Mouse (Mus musculus): ENCODE results near the gene Dnajc6. TPM values are rescaled to one million over a fixed set of nuclear protein-coding genes. Genes with fewer than 3 reads are reported as not detected.

The Dnajc6 gene
- polyA plus RNA-seq, 1 experiment = 14.5 TPM

- TF ChIP-seq CTCF (conservative IDR thresholded peaks at IDR 0.05; ENCODE audit: insufficient read depth, insufficient read length, low read depth, low read length) (no peak), POLR2A (IDR thresholded peaks at IDR 0.05; ENCODE audit: low read depth, low read length) (no peak)
- Histone ChIP-seq H3K27ac (ENCODE audit: insufficient read depth, low read depth, low read length) (no peak overlapping the region), H3K36me3 (ENCODE audit: control insufficient read depth, insufficient read depth, low read length) (no peaks in the 10 kb centered on the region), H3K27me3 (replicated peaks; ENCODE audit: control insufficient read depth, insufficient read depth, low read length) (no peaks in the 10 kb centered on the region), H3K4me1 (ENCODE audit: control insufficient read depth, insufficient read depth, low read length) (peaks cover 10% of the 10 kb centered on the region; the same call in 1 of the 2 replicates), H3K4me3 (ENCODE audit: insufficient read depth, low read depth, low read length) (no peak overlapping the region)
- no peak for DNase-seq
- WGBS = 75% methylated on average over 2 of the region's 2 CpGs
Measured at GRCm38 (mm10) chr4:101505966-101506365, 9.5 kb downstream of the Dnajc6 start.

- no peaks in the 10 kb centered on the region for H3K36me3 ChIP-seq (ENCODE audit: control insufficient read depth, insufficient read depth, low read length)
- H3K27ac ChIP-seq (ENCODE audit: insufficient read depth, low read depth, low read length) = no peak overlapping the region
- no peak overlapping the region for H3K4me3 ChIP-seq (ENCODE audit: insufficient read depth, low read depth, low read length)
- peaks cover 10% of the 10 kb centered on the region; the same call in 1 of the 2 replicates for H3K4me1 ChIP-seq (ENCODE audit: control insufficient read depth, insufficient read depth, low read length)
- no peaks in the 10 kb centered on the region for H3K27me3 ChIP-seq (replicated peaks; ENCODE audit: control insufficient read depth, insufficient read depth, low read length)
- TF ChIP-seq CTCF (conservative IDR thresholded peaks at IDR 0.05; ENCODE audit: insufficient read depth, insufficient read length, low read depth, low read length) = no peak
- TF ChIP-seq POLR2A (IDR thresholded peaks at IDR 0.05; ENCODE audit: low read depth, low read length) = no peak
- no peak for DNase-seq
Measured at GRCm38 (mm10) chr4:101506372-101506771, 9.9 kb downstream of the Dnajc6 start.

DNA sequence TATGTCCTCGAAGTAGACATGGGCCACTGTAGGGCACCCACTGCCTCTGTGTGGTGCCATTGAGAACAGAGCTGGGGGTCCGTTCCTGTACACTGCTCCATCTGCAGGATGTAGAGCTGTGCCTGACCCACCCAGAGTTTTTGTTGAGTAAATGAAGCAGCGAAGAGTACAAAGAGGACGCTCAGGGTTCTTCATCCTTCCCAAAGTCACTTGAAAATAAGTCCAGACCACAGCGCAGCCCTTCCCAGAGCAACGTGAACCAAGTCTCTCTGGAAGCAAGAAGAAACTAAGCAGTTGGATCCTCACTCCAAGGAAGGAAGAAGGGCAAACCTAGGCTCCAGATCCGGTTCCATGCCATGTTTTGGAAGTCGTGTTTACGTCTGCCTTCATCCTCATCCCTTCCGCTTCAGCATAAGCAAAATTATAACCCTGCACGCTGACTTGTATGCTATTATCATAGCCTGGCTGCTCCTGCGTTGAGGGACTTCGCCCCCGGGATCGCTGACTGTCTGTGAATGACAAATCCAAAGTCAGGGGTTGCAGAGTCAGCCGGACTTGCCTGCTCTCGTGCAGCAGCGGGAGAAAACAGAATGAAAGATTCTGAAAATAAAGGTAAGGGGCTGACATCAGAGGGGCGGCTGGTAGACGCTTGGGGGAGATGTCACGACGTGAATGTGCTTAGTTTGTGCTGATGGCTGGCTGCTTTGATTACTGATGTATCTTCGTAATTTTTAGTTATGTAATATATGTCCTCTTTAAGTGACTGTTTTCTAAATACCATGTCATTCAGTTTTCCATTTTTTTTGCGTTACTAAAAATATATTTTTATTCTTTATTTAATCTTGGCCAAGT is 11.3 kb downstream of the Dnajc6 start:
- WGBS = 12% methylated on average over 24 of the region's 24 CpGs
- DNase-seq = peak; percentile 89

DNA sequence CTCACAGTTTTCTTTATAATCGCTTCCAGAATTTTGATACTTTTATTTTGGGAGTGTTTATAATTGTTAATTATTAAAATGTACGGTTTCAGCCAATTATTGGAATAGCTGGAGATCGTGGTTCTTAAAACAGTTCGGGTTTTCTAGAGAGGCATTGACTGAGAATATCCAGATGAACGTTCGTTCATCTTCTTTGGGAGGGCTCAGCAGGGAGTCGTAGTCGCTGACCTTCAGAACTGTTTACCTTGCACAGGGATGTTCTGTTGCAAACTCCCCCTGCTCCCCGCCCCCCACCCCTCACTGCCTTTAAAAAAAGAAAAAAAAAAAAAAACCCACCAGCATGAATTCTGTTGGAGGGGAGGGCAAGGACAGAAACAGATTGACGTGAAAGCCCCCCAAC is 12.0 kb downstream of the Dnajc6 start:
- no peak for TF ChIP-seq POLR2A (IDR thresholded peaks at IDR 0.05; ENCODE audit: low read depth, low read length)
- no peak for DNase-seq
- Histone ChIP-seq H3K27ac (ENCODE audit: insufficient read depth, low read depth, low read length) (peak overlapping the region; percentile 51), H3K4me3 (ENCODE audit: insufficient read depth, low read depth, low read length) (peak overlapping the region; percentile 76), H3K36me3 (ENCODE audit: control insufficient read depth, insufficient read depth, low read length) (no peaks in the 10 kb centered on the region), H3K4me1 (ENCODE audit: control insufficient read depth, insufficient read depth, low read length) (peaks cover 7% of the 10 kb centered on the region; the same call in 1 of the 2 replicates), H3K27me3 (replicated peaks; ENCODE audit: control insufficient read depth, insufficient read depth, low read length) (no peaks in the 10 kb centered on the region)
- 3% methylated on average over 10 of the region's 10 CpGs for WGBS

More for the DNA sequence above, 11.3 kb downstream of the Dnajc6 start:
- Histone ChIP-seq H3K4me1 (ENCODE audit: control insufficient read depth, insufficient read depth, low read length) (peaks cover 10% of the 10 kb centered on the region; the same call in 1 of the 2 replicates), H3K4me3 (ENCODE audit: insufficient read depth, low read depth, low read length) (peak overlapping the region; percentile 61), H3K27ac (ENCODE audit: insufficient read depth, low read depth, low read length) (no peak overlapping the region; the same call in 1 of the 2 replicates), H3K27me3 (replicated peaks; ENCODE audit: control insufficient read depth, insufficient read depth, low read length) (no peaks in the 10 kb centered on the region), H3K36me3 (ENCODE audit: control insufficient read depth, insufficient read depth, low read length) (no peaks in the 10 kb centered on the region)
- TF ChIP-seq CTCF (conservative IDR thresholded peaks at IDR 0.05; ENCODE audit: insufficient read depth, insufficient read length, low read depth, low read length) (no peak), POLR2A (IDR thresholded peaks at IDR 0.05; ENCODE audit: low read depth, low read length) (no peak)

DNA sequence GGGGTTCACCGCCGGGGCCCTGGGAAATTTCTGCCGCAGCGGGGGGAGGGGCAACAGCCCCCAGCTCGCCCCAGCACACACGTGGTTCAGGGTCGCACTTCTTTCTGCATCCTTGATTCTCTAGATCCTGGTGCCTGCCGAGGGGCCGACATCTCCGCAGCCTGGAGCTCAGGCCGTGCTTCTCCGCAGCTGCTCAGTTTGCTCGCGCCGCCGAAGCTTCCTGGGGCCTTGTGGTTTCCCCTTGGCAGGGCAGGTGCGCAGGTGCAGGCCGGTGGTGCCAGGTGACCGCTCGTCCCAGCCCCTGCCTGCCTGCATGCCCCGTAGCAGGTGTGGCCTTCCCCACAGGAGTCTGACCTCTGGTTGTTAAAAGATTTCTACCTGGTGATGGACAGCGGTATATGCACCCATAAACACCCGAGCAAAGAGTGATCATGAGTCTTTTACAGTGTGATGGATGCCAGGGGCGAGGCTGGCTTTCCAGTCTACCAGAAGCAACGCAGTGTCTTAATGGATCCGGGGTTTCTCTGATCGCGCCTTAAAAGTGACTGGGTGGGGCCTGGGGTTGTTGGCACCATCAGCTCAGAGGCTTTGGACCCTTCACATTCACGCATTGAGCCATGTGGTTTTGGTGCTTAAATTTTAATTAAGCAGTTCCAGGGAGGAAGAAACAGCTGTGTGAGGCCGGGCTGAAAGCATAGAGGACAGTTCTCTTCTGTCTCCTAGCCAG is 12.6 kb downstream of the Dnajc6 start:
- WGBS = 5% methylated on average over 30 of the region's 30 CpGs
- Histone ChIP-seq H3K27me3 (replicated peaks; ENCODE audit: control insufficient read depth, insufficient read depth, low read length) (no peaks in the 10 kb centered on the region), H3K4me3 (ENCODE audit: insufficient read depth, low read depth, low read length) (peak overlapping the region; percentile 76), H3K27ac (ENCODE audit: insufficient read depth, low read depth, low read length) (peak overlapping the region; percentile 51), H3K36me3 (ENCODE audit: control insufficient read depth, insufficient read depth, low read length) (no peaks in the 10 kb centered on the region), H3K4me1 (ENCODE audit: control insufficient read depth, insufficient read depth, low read length) (peaks cover 7% of the 10 kb centered on the region; the same call in 1 of the 2 replicates)
- DNase-seq = peak; percentile 65
- TF ChIP-seq CTCF (conservative IDR thresholded peaks at IDR 0.05; ENCODE audit: insufficient read depth, insufficient read length, low read depth, low read length) (no peak), POLR2A (IDR thresholded peaks at IDR 0.05; ENCODE audit: low read depth, low read length) (no peak)

DNA sequence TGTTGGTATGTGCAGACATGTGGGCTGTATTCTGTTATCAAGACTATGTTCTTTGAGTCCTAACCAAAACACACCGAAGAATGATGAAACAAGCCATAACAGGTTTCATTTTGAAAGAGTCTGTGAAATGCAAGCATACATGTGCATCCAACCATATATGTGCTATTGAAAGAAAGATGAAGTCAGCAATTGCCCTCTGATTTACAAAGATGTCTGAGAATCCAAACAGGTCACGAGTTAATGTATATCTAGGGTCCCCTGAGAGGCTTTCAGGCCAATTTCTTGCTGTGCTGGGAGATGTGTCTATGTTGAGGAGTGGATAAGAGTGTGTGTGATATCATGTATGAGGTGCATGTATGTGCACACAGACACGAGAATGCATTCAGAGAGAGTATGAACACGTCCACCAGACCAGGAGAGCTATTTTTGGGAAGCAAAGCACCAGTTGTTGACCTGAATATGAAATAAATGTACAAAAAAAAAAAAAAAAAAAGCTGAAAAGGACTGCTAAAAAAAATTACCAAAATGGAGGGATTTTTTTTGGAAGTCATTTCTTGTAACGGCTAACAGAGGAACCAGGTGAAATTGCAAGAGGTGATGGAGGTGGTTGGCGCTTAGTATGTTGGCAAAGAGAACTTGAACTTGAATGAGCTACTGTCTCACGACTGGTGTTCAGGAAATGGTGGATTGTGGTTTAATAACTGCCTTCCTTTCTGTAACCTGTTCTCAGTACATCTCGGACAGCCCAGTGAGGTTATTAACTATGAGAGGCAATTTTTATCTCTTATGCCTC is 13.9 kb downstream of the Dnajc6 start:
- 71% methylated on average over 8 of the region's 8 CpGs for WGBS
- no peak overlapping the region for H3K27ac ChIP-seq (ENCODE audit: insufficient read depth, low read depth, low read length)

More for the DNA sequence above, 13.9 kb downstream of the Dnajc6 start:
- TF ChIP-seq POLR2A (IDR thresholded peaks at IDR 0.05; ENCODE audit: low read depth, low read length) = no peak
- no peaks in the 10 kb centered on the region for H3K36me3 ChIP-seq (ENCODE audit: control insufficient read depth, insufficient read depth, low read length)
- no peak overlapping the region for H3K4me3 ChIP-seq (ENCODE audit: insufficient read depth, low read depth, low read length)
- H3K4me1 ChIP-seq (ENCODE audit: control insufficient read depth, insufficient read depth, low read length) = peaks cover 7% of the 10 kb centered on the region; the same call in 1 of the 2 replicates
- H3K27me3 ChIP-seq (replicated peaks; ENCODE audit: control insufficient read depth, insufficient read depth, low read length) = no peaks in the 10 kb centered on the region
- no peak for DNase-seq

Data from kidney, adult 2 months (tissue).